Mouse (Mus musculus) T-helper 1 cell (primary cell): ENCODE measurements around the gene Invs.

Experiments
- in situ Hi-C: fragments of 300-600 bp; cut with MboI, MseI; formaldehyde crosslinking; loops from one replicate; pipeline ENCODE4 v1.15.1; 2025; ENCODE audit warnings: high pct_unique_total_duplicates

Gene Invs

GRCm38 (mm10) chr4:48327192-48327591 lies 47.6 kb downstream of the Invs start:
- in situ Hi-C loops: no loop called here

- in situ Hi-C loops: no loop called here
These were observed 48.5 kb downstream of the Invs start for GRCm38 (mm10) chr4:48328042-48328441.

DNA sequence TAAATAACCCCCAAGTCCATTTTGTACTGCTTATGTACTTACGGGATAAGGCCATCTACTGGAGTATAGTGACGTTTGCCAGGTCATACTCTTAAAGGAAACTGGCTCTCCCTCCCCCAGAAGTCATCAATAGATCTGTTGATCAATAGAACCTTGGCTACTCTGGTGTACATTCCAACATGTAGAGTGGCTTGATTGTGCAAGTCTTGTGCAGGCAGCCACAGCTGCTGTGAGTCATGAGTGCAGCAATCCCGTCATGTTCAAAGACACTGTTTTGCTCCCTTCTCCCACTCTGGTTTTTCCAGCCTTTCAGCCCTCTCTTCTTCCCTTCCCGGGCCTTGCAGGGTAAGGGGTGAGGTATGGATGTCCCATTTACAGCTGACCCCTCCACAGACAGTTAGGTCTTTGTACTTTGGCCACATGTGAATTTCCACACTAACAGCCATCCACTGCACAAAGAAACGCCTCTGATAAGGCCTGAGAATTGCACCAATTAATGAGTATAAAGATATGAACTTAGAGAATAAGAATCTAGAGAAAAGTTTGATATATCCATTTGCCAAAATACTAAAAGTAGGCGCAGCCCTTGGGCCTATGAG lies 53.0 kb downstream of the Invs start:
- in situ Hi-C loops: no loop called here

DNA sequence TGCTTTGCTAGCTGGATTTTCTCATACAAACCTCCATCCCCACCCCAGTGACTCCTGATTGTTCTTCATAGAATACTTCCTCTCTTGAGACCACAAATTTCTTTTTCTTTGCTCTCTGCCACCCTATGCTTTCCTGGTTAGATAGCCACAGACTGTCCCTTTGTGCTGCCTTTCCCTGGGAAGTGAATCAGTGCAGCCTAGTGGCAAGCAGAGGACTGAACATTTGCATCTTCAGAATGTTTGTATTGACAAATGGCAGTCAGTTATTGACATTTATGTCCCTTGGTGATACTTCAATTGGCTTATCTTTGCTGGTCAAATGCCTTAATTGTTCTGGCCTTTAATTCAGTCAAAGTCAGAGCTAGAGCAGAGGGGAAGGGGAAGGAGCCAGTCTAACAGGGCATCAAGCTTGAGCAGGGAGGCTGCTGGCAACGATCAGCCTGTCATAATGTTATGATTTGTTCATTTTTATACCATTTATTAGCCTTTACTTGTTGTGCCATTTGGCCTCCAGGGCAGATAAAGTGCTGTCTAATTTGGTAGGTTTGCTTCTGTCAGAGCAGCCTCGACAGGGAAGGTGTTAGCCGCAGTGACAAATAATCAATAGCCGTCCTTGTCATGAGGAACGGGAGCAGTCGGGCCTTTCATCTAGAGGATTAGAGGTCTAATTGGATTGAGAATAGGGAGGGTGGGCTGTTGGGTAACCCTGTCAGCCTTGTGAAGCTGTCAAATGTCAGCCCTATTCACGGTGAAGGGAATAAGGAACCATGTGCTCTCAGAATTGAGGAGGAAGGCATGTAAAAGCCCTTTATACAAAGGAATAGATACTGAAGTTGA lies 55.6 kb downstream of the Invs start:
- in situ Hi-C loops: no loop called here

GRCm38 (mm10) chr4:48342705-48343104 lies 63.1 kb downstream of the Invs start:
- in situ Hi-C loops: no loop called here

- in situ Hi-C loops: loop anchor here (25.0 kb wide), 1 partner anchor 2000 kb away; no protein-coding TSS in a partner anchor
These were observed 82.8 kb downstream of the Invs start for GRCm38 (mm10) chr4:48362367-48362766.

DNA sequence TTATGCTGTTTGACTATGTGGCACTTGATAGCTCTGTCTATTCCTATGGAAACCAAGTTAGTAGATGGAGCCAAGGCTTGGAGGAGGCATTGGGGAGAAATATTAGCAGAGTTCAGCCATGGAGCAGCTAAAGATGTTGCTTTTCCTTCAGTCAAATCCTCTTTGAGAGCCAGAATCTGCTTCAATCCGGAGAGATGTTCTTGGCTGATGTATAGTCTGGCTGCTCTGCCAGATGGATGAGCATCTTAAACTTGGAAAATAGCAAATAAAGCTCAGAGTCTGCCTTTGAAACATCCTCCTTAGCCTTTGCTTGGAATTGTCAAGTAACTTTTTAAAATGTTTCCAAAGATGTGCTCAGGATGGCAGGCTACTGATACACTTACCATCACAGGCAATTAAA lies 91.5 kb downstream of the Invs start:
- in situ Hi-C loops: loop anchor here (25.0 kb wide), 1 partner anchor 1991 kb away; no protein-coding TSS in a partner anchor

GRCm38 (mm10) chr4:48380940-48381339 lies 101.4 kb downstream of the Invs start:
- in situ Hi-C loops: loop anchor here (10.0 kb wide), 1 partner anchor 946 kb away; no protein-coding TSS in a partner anchor

GRCm38 (mm10) chr4:48382506-48382905 lies 102.9 kb downstream of the Invs start:
- in situ Hi-C loops: loop anchor here (10.0 kb wide), 1 partner anchor 948 kb away; no protein-coding TSS in a partner anchor

DNA sequence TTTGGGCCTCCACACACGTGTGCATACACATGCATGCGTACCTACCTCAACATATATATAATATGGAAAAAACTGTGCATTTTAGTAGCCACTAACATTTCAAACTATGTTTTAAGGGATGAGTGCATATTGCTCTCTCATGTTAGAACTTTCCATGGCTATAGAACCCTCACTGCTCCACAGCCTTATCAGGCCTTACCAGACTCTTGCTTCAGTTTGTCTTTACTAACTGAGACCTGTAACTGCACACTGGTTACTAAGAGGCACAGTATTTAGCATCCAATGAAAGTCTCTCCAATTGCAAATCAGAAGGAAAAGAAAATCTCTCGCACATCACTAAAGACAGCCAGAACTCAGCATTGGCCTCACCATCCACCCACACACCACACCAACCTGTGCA lies 117.4 kb downstream of the Invs start:
- in situ Hi-C loops: no loop called here

DNA sequence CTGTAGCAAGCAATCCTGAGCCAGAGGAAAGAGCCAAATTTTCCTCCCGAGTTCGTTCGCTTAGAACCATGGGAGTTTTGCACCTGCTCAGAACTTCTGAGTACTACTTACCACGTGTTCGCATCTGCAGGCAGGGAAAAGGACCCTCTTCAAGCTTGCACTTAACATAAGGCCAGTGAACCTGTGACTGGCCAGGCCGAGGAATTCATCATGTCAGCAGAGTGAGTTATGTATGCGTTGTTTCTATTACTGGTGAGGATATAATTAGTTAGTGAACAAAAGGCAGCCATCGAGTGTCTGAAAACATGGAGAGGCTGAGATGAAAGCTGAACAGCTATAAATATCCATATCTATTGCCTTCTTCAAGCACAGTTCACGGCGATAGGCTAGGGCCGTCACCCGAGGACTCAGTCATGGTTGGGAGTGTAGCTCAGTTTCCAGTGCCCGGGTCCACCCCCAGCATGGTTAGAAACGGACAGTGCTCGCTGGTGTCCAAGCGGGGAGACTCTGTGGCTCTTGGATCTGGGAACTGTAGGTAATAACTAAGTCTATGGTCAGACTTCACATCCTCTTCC lies 123.6 kb downstream of the Invs start:
- in situ Hi-C loops: loop anchor here (10.0 kb wide), 1 partner anchor 978 kb away; no protein-coding TSS in a partner anchor

- in situ Hi-C loops: loop anchor here (10.0 kb wide), 1 partner anchor 981 kb away; no protein-coding TSS in a partner anchor
These were observed 126.3 kb downstream of the Invs start for GRCm38 (mm10) chr4:48405724-48406491.

DNA sequence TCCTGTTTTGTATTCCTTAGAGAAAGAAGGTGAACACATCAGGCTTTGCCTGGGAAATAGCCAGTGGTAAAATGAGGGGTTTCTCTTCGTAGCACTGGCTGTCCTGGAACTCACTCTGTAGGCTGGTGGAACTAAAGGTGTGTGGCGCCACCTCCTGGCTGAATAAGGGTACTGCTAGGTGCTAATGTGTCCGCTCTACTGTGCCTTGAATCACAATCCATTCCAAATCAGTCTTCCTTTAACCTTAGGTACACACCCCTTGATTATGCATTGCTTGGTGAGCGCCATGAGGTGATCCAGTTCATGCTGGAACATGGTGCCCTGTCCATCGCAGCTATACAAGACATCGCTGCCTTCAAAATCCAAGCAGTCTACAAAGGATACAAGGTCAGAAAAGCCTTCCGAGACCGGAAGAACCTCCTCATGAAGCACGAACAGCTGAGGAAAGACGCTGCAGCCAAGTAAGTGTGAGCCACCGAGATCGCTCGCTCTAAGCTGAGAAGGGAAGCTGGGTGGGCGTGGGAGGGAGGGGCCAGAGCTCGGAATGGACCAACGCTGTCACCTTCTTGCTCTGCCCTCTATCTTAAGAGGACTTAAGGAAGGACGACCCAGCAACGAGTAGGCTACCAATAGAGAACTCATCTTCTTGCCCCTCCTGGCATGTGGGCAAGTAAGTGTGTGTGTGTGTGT lies 127.9 kb downstream of the Invs start:
- in situ Hi-C loops: loop anchor here (10.0 kb wide), 1 partner anchor 983 kb away; no protein-coding TSS in a partner anchor

DNA sequence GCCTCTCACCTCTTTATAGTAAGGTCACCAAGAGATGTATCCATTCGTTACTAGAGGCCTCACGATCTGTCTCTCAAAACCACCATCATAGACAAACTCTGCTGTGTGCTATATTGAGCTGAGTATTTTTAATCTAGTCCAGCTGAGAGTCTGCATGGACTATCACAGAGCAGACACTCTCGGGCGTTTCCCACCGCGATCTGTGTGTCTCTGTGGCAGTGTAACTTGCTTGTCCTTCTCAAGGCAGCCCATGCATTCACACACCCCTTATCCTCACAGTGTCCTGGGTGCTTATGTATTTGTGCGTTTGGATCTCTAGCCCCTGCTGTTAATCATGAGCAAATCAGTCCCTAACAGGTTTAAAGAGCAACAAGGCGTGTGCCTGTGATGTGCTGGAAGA lies 133.9 kb downstream of the Invs start:
- in situ Hi-C loops: no loop called here

DNA sequence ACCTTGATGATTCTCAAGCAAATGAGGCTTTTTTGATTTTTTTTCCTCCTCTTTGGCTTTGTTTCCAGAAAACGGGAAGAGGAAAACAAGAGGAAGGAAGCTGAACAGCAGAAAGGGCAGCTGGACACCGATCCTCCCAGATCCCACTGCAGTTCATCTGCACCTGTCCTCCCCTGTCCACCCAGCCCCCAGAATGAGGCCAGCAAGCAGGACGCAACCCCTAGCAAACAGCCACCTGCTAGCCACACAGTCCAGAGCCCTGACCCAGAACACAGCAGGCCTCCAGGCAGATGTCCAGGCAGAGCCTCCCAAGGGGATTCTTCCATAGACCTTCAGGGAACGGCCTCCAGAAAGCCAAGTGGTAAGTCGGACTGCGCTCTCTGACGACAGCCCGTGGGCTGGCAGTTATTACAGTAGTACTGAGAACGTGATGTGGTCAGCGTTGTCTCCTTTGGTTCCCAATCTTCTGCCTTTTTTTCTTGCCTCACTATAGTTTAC lies 136.3 kb downstream of the Invs start:
- in situ Hi-C loops: no loop called here

DNA sequence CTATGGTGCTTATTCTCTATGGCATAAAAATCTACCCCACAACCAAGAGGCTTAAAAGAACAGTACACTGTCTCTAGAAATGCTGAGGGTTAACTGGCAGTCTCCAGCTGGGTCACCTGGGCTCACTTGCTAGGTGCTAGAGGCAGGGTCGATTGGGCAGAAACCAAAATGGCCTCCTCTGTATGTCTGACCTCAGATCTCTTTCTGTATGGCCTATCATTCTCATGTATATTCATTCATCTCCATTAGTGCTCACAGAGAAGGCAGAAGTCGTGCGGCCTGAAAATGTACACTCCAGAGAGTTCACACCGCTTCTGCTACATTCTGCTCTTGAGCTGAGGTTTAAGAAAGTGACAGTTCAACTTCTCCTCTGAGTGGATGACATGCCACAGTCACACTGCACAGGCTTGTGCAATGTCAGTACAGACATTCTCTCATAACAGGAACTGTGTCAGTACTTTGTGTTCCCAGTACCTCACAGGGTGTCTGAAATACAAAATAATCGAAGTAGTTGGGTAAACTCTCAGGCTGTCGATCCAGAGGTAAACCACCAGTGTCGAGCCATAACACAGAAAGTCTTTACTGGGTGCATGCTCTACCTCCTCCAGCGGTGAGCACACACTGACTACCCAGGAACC lies 139.4 kb downstream of the Invs start:
- in situ Hi-C loops: no loop called here

DNA sequence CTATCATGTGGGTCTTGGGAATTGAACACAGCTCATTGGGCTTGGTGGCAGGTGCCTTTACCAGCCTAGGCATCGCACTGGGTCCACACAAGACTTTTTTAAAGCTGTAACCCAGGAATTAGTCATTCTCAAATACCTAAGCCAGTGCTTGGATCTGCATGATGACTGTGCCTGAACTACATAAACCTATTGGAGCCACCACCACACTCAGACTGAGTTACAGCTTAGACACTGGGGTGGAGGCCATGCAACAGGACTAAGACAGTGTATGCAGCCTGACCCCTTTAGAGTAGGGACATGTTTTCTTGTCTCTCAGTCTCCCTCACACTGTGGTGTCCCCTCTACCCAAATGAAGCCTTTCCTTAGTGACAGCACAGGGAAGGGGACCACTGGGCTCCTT lies 143.1 kb downstream of the Invs start:
- in situ Hi-C loops: no loop called here

- in situ Hi-C loops: no loop called here
These were observed 144.2 kb downstream of the Invs start for GRCm38 (mm10) chr4:48423738-48424137.

GRCm38 (mm10) chr4:48427413-48427812 lies 147.9 kb downstream of the Invs start:
- in situ Hi-C loops: no loop called here

DNA sequence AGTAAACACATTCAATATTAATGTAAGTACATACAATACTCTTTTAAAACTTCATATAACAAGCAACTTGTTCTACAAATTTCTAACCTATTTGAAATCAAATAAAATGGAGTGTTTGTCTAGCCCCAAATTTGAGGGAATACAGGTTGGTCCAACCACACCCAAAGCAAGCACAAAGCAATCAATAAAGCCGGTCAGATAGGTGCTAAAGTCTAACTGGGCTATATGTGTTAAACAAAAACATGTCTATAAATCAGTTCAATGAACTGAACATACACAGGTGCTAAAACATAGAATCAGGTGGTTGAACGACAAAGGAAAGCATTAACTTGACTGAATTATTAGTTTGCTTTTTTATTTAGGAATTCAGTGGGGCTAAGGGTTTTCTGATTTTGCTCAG lies 148.5 kb downstream of the Invs start:
- in situ Hi-C loops: no loop called here
